Mouse (Mus musculus): ENCODE results near the gene Nkd1. TPM values are rescaled to one million over a fixed set of nuclear protein-coding genes. Genes with fewer than 3 reads are reported as not detected.

Nkd1 gene
- polyA plus RNA-seq (2012; rRNA removed), result 30.1 and 37.3 TPM in 2 replicates

GRCm38 (mm10) chr8:88520985-88521527, at the start of gene Nkd1:
Gene Nkd1 (plus strand): TSS chr8:88521354.

GRCm38 (mm10) chr8:88635474-88636397, 114.6 kb downstream of the Nkd1 start, which contains the start of gene Snx20:
Gene Snx20 (minus strand): TSS chr8:88636128.

Other genes starting within 250 kb of the Nkd1 start
- 4.2 and 5.5 TPM in 2 replicates for gene Adcy7, start 249.0 kb upstream of the Nkd1 start, polyA plus RNA-seq (2012; rRNA removed)
- gene Brd7, start 159.2 kb upstream of the Nkd1 start, polyA plus RNA-seq (2012; rRNA removed), result 4.1 and 7.1 TPM in 2 replicates
- gene Snx20, start 114.8 kb downstream of the Nkd1 start, polyA plus RNA-seq (2012; rRNA removed), result 2.2 and 4.4 TPM in 2 replicates
- 1.1 and 1.8 TPM in 2 replicates for gene Nod2, start 126.0 kb downstream of the Nkd1 start, polyA plus RNA-seq (2012; rRNA removed)
- 1.7 TPM in 2 replicates for gene Cyld, start 175.7 kb downstream of the Nkd1 start, polyA plus RNA-seq (2012; rRNA removed)